Mouse (Mus musculus): ENCODE data around the gene Pklr. TPM values are rescaled to one million over a fixed set of nuclear protein-coding genes. Genes with fewer than 3 reads are reported as not detected.

The Pklr gene
- polyA plus RNA-seq, 1 experiment from 2014 or later: 6.6 TPM

GRCm38 (mm10) chr3:89125981-89126380 lies 10.0 kb upstream of the Pklr start:
- H3K4me2 ChIP-seq (replicated peaks; ENCODE audit: low read depth): no peak overlapping the region
- H3K4me1 ChIP-seq (replicated peaks; ENCODE audit: control insufficient read depth, insufficient read depth): no peaks in the 10 kb centered on the region
- no peak overlapping the region for H3K4me3 ChIP-seq (ENCODE audit: low read depth, low read length)
- no peaks in the 10 kb centered on the region for H3K36me3 ChIP-seq (ENCODE audit: control insufficient read depth, insufficient read depth, low read length)
- H3K27me3 ChIP-seq (ENCODE audit: control insufficient read depth, insufficient read depth, low read length): no peaks in the 10 kb centered on the region
- no peak overlapping the region for H3K9ac ChIP-seq (ENCODE audit: low read length)
- H3K27ac ChIP-seq (replicated peaks): no peak overlapping the region
- TF ChIP-seq EP300 (optimal IDR thresholded peaks at IDR 0.05) (no peak), CTCF (IDR thresholded peaks at IDR 0.05; ENCODE audit: low read depth) (no peak)
- H3K9me3 ChIP-seq (ENCODE audit: control insufficient read depth, low read length): no peaks in the 10 kb centered on the region
- DNase-seq (ENCODE audit: low spot score) (no peak), ATAC-seq (ENCODE audit: low FRiP score, low TSS enrichment) (no peak)
- 92% methylated on average over 3 of the region's 3 CpGs for WGBS

- Histone ChIP-seq H3K9ac (ENCODE audit: low read length) (no peak overlapping the region), H3K27ac (replicated peaks) (no peak overlapping the region), H3K9me3 (ENCODE audit: control insufficient read depth, low read length) (no peaks in the 10 kb centered on the region), H3K27me3 (ENCODE audit: control insufficient read depth, insufficient read depth, low read length) (no peaks in the 10 kb centered on the region), H3K4me3 (ENCODE audit: low read depth, low read length) (no peak overlapping the region), H3K4me1 (replicated peaks; ENCODE audit: control insufficient read depth, insufficient read depth) (no peaks in the 10 kb centered on the region), H3K36me3 (ENCODE audit: control insufficient read depth, insufficient read depth, low read length) (no peaks in the 10 kb centered on the region), H3K4me2 (replicated peaks; ENCODE audit: low read depth) (no peak overlapping the region)
- no peak for TF ChIP-seq CTCF (IDR thresholded peaks at IDR 0.05; ENCODE audit: low read depth)
- TF ChIP-seq EP300 (optimal IDR thresholded peaks at IDR 0.05): no peak
- WGBS: 89% methylated on average over 3 of the region's 3 CpGs
- DNase-seq (ENCODE audit: low spot score) (no peak), ATAC-seq (ENCODE audit: low FRiP score, low TSS enrichment) (no peak)
Observed at GRCm38 (mm10) chr3:89129908-89130307, 6.0 kb upstream of the Pklr start.

DNA sequence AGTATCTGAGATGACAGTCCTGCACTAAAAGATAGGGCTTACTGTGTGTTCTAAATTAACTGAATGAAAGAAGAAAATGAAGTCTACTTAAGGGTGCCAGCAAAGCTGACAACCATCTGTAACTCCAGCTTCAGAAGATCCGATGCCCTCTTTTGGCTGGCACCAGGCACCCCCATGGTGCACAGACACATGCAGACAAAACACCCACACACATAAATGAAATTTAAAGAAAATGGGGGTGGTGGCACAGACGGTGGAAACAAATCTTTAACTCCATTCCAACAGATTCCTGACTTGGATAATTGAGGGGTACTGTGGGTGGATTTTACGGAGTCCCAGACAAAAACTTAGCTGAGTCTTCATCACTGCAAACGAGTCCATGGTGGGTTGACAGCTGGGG lies 4.1 kb upstream of the Pklr start:
- Histone ChIP-seq H3K9ac (ENCODE audit: low read length) (no peak overlapping the region), H3K36me3 (ENCODE audit: control insufficient read depth, insufficient read depth, low read length) (no peaks in the 10 kb centered on the region), H3K4me1 (replicated peaks; ENCODE audit: control insufficient read depth, insufficient read depth) (no peaks in the 10 kb centered on the region), H3K4me2 (replicated peaks; ENCODE audit: low read depth) (peak overlapping the region; percentile 58; the same call in 1 of the 2 replicates), H3K27me3 (ENCODE audit: control insufficient read depth, insufficient read depth, low read length) (no peaks in the 10 kb centered on the region), H3K9me3 (ENCODE audit: control insufficient read depth, low read length) (no peaks in the 10 kb centered on the region), H3K27ac (replicated peaks) (no peak overlapping the region), H3K4me3 (ENCODE audit: low read depth, low read length) (no peak overlapping the region)
- ATAC-seq (ENCODE audit: low FRiP score, low TSS enrichment): no peak
- WGBS: 37% methylated on average over 4 of the region's 4 CpGs
- TF ChIP-seq EP300 (optimal IDR thresholded peaks at IDR 0.05) (no peak), CTCF (IDR thresholded peaks at IDR 0.05; ENCODE audit: low read depth) (no peak)
- DNase-seq (ENCODE audit: low spot score): no peak

DNA sequence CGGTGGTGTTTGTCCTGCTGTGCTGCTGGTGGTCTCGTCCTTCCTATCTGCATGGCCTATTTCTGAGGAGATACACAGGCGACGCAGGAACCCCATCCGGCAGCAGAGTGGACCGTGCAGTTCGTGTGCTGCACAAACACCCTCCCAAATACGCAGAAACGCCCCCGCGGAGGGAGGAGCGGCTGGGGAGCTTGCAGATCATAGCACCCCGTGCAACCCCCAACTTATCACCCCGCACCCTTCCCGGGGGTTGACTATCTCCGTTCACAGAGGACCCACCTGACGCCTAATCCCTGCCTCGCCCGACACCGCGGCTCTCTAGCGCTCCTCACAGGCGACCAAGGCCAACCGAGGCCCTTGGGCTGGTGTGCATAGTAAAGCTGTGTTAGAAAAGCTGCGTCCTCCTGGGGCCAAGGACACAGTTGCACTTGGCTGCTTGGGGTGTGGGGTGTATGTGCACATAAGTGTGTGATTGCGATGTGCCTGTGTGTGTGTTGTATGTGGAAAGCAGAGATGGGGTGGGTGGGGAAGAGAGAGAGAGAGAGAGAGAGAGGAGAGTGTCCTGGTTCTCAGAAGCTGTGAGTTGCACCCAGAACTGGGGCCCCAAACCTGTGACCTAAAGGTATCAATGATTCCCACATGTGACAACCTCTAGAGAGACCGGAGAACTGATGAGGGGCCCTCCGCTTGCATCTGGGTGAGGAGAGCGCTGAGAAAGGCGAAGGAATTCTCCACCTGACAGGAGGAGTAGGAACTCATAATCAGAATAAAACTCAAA lies 3.5 kb upstream of the Pklr start:
- WGBS: 13% methylated on average over 30 of the region's 30 CpGs
- Histone ChIP-seq H3K36me3 (ENCODE audit: control insufficient read depth, insufficient read depth, low read length) (no peaks in the 10 kb centered on the region), H3K4me1 (replicated peaks; ENCODE audit: control insufficient read depth, insufficient read depth) (no peaks in the 10 kb centered on the region), H3K9ac (ENCODE audit: low read length) (peak overlapping the region; percentile 23; the same call in 1 of the 2 replicates), H3K4me3 (ENCODE audit: low read depth, low read length) (peak overlapping the region; percentile 24), H3K27me3 (ENCODE audit: control insufficient read depth, insufficient read depth, low read length) (no peaks in the 10 kb centered on the region), H3K27ac (replicated peaks) (no peak overlapping the region), H3K4me2 (replicated peaks; ENCODE audit: low read depth) (peak overlapping the region; percentile 58), H3K9me3 (ENCODE audit: control insufficient read depth, low read length) (no peaks in the 10 kb centered on the region)
- peak; percentile 63 for DNase-seq (ENCODE audit: low spot score)
- ATAC-seq (ENCODE audit: low FRiP score, low TSS enrichment): peak; percentile 57
- no peak for TF ChIP-seq EP300 (optimal IDR thresholded peaks at IDR 0.05)
- peak; percentile 70 for TF ChIP-seq CTCF (IDR thresholded peaks at IDR 0.05; ENCODE audit: low read depth)

DNA sequence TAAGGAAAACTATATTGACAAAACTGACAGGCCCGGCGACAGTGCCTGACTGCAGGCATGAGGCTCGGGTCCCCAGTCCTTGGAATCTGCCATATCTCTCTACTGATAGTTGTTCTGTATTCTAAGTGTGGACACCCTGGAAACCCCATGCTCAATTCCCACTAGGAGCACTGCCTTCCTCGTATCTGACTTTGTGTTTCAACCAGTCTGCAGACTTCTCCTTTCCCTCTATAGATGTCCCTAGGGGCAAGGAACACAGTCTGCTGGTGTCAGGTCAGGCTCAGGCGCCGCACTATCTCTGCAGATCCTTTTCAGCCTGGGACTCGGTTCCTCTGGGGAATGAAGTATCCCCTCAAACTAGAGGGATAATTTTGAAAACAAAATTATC lies 2.9 kb upstream of the Pklr start:
- H3K27ac ChIP-seq (replicated peaks): no peak overlapping the region
- ATAC-seq (ENCODE audit: low FRiP score, low TSS enrichment): no peak
- no peak overlapping the region for H3K4me2 ChIP-seq (replicated peaks; ENCODE audit: low read depth)

DNA sequence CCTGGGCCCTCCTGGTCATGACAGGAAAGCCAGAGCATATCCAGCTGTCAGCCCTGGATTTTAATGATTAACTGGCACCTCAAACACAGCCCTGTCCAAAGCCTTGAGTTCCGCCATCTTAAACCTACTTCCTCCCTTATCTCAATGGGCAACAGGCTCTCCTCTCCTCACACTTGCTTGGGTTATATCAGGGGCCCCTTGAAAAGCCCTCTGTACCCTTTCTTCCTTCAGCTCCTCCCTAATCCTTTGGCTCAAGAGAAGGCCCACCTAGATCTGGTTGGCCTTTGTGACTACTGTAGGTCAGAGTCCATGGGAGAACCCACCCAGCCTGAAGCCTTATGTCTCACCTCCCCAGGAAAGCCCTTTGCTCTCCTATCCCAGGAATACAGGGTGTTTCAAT lies 2.2 kb upstream of the Pklr start:
- Histone ChIP-seq H3K9me3 (ENCODE audit: control insufficient read depth, low read length) (no peaks in the 10 kb centered on the region), H3K27me3 (ENCODE audit: control insufficient read depth, insufficient read depth, low read length) (no peaks in the 10 kb centered on the region), H3K36me3 (ENCODE audit: control insufficient read depth, insufficient read depth, low read length) (no peaks in the 10 kb centered on the region), H3K4me2 (replicated peaks; ENCODE audit: low read depth) (no peak overlapping the region), H3K4me3 (ENCODE audit: low read depth, low read length) (no peak overlapping the region), H3K4me1 (replicated peaks; ENCODE audit: control insufficient read depth, insufficient read depth) (no peaks in the 10 kb centered on the region), H3K9ac (ENCODE audit: low read length) (no peak overlapping the region), H3K27ac (replicated peaks) (no peak overlapping the region)
- 71% methylated on average over 1 of the region's 1 CpGs for WGBS
- TF ChIP-seq CTCF (IDR thresholded peaks at IDR 0.05; ENCODE audit: low read depth) (no peak), EP300 (optimal IDR thresholded peaks at IDR 0.05) (no peak)
- ATAC-seq (ENCODE audit: low FRiP score, low TSS enrichment) (peak; percentile 27), DNase-seq (ENCODE audit: low spot score) (no peak)

More for the DNA sequence above, 2.9 kb upstream of the Pklr start:
- Histone ChIP-seq H3K27me3 (ENCODE audit: control insufficient read depth, insufficient read depth, low read length) (no peaks in the 10 kb centered on the region), H3K9ac (ENCODE audit: low read length) (no peak overlapping the region), H3K4me1 (replicated peaks; ENCODE audit: control insufficient read depth, insufficient read depth) (no peaks in the 10 kb centered on the region), H3K4me3 (ENCODE audit: low read depth, low read length) (no peak overlapping the region), H3K9me3 (ENCODE audit: control insufficient read depth, low read length) (no peaks in the 10 kb centered on the region), H3K36me3 (ENCODE audit: control insufficient read depth, insufficient read depth, low read length) (no peaks in the 10 kb centered on the region)
- WGBS: 71% methylated on average over 7 of the region's 7 CpGs
- no peak for TF ChIP-seq CTCF (IDR thresholded peaks at IDR 0.05; ENCODE audit: low read depth)
- no peak for DNase-seq (ENCODE audit: low spot score)

Data from stomach, postnatal 0 days (tissue).